Mouse (Mus musculus) brain, embryonic 14.5 days (tissue): ENCODE measurements around the gene Acad11.

Source experiments
- CTCF ChIP-seq: fragments of 200-500 bp; IDR thresholded peaks from 2 replicates; pipeline ENCODE4 v1.5.1; 2012; ENCODE audit warnings: inconsistent platforms, mild to moderate bottlenecking, moderate library complexity, borderline replicate concordance; ENCODE audit not compliant: insufficient read depth, insufficient read length; ENCODE audit errors: extremely low read depth
- POLR2A ChIP-seq: fragments of 200-500 bp; IDR thresholded peaks from 2 replicates; pipeline ENCODE4 v1.6.1; 2012; ENCODE audit warnings: mild to moderate bottlenecking, inconsistent platforms, borderline replicate concordance; ENCODE audit not compliant: poor library complexity, insufficient read depth, insufficient read length, severe bottlenecking; ENCODE audit errors: extremely low read depth

DNA sequence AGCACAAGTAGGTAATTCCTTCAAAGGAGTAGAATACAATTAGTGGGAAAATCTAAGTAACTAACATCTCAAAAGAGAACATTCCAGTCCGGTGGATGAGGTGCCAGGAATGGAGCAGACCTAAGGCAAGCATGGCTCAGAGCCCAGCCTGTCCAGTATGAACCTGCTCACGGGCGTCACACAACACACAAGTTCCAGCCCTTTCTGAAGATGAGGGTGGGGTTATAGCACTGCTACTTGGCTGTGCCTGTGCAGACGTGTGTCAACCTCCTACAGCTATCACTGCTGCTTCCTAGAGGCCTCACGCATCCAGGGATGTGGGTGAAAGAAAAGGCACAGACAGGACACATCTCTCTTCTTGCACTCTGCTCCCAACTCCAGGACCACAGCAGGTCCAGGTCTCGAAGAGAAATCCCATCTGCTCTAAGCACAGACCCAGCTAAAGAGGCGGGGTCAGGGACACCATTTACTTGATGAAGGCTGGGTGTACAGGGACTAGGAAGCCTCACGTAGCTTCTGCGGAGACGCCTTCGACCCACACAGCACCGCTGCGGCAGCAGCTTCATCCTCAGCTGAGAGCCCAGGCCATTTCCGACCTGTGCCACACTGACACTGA is 92.0 kb downstream of the Acad11 start:
- TF ChIP-seq CTCF (no peak), POLR2A (no peak)
